Mouse (Mus musculus) MEL (cell line): Measurements from ENCODE around the gene Dock9.

Source experiments
- MXI1 ChIP-seq: IDR thresholded peaks from 2 replicates; pipeline ENCODE4 v1.6.1; 2011; ENCODE audit warnings: mild to moderate bottlenecking, low read depth, low read length, improper control_type of control experiment
- MYC ChIP-seq: IDR thresholded peaks from 2 replicates; pipeline ENCODE4 v1.6.1; 2011; ENCODE audit warnings: low read depth, mild to moderate bottlenecking, low read length, improper control_type of control experiment, moderate library complexity
- ZNF384 ChIP-seq: IDR thresholded peaks from 2 replicates; pipeline ENCODE4 v1.6.1; 2012; ENCODE audit warnings: low read depth, mild to moderate bottlenecking, inconsistent platforms, low read length, improper control_type of control experiment

DNA sequence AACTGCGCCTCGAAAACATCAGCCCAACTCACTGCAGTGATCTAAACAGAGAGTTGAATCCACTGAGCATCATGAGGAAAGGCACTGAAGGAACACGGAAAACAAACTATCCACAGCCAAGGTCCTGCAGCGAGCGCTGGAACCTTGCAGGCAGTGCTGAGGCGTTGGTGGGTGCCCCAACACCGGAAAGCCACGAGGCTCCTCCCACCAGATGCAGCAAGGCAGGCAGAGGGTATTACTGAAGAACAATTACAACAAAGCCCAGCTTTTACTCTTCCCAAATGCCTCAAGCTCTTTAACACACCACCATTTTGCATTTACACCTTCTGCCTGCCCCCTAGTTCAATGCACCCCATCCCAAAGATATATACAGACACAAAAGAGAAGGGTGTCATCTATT is 65.4 kb downstream of the Dock9 start:
- no peak for TF ChIP-seq MXI1
- no peak for TF ChIP-seq MYC
- no peak for TF ChIP-seq ZNF384
